Comparison of ENCODE assay signal across 19 mouse cellular contexts in genomic region chr5:124082941-124083688, GRCm38 (mm10). TPM values are rescaled to one million over a fixed set of nuclear protein-coding genes. Genes with fewer than 3 reads are reported as not detected.
DNase-seq lines count a peak whose midpoint lies in the region; ATAC-seq and TF ChIP-seq lines count a peak whose summit lies in the region.
"Had no signal": no experiment of that assay in that cellular context is flagged by ENCODE, and none has a peak within 500 bp of the region (broad histone marks: within the 10 kb centered on the region; RNA-seq: fewer than 3 reads in every experiment).

No protein-coding gene starts in this region.

- no peak overlapping the region; the same call in 1 of the 2 replicates for H3K9ac ChIP-seq in intestine, postnatal 0 days (ENCODE audit: low read depth, low read length)
- no peak overlapping the region for H3K9ac ChIP-seq in intestine, embryonic 16.5 days (ENCODE audit: low read depth, low read length)
- H3K9ac ChIP-seq: embryonic facial prominence, embryonic 13.5 days; midbrain, embryonic 12.5 days; neural tube, embryonic 15.5 days; stomach, embryonic 15.5 days had no signal

- no peaks in the 10 kb centered on the region for H3K36me3 ChIP-seq in intestine, postnatal 0 days (ENCODE audit: control insufficient read depth, insufficient read depth)
- H3K36me3 ChIP-seq in intestine, embryonic 16.5 days (ENCODE audit: control insufficient read depth, insufficient read depth, low read length): no peaks in the 10 kb centered on the region
- H3K36me3 ChIP-seq in small intestine, adult 2 months (ENCODE audit: control insufficient read depth, insufficient read depth, low read length): no peaks in the 10 kb centered on the region
- H3K36me3 ChIP-seq: embryonic facial prominence, embryonic 13.5 days; midbrain, embryonic 12.5 days; stomach, embryonic 15.5 days had no signal

- H3K9me3 ChIP-seq in intestine, postnatal 0 days (ENCODE audit: control insufficient read depth): no peaks in the 10 kb centered on the region
- H3K9me3 ChIP-seq in intestine, embryonic 16.5 days (ENCODE audit: control insufficient read depth, low read length): no peaks in the 10 kb centered on the region
- H3K9me3 ChIP-seq: embryonic facial prominence, embryonic 13.5 days; midbrain, embryonic 12.5 days; neural tube, embryonic 15.5 days; stomach, embryonic 15.5 days had no signal

- TF ChIP-seq POLR2A in small intestine, adult 2 months (IDR thresholded peaks at IDR 0.05; ENCODE audit: low read depth, low read length): no peak

- TF ChIP-seq CTCF in intestine, postnatal 0 days (IDR thresholded peaks at IDR 0.05; ENCODE audit: low read depth): 0 out of 2 replicates have a peak, but pooled peaks have one; percentile 4
- TF ChIP-seq CTCF in small intestine, adult 2 months (IDR thresholded peaks at IDR 0.05; ENCODE audit: extremely low read depth, insufficient read length, insufficient replicate concordance, low read depth, low read length): no peak

- H3K27ac ChIP-seq in intestine, postnatal 0 days (ENCODE audit: low read depth, low read length): no peak overlapping the region
- no peak overlapping the region for H3K27ac ChIP-seq in intestine, embryonic 16.5 days (ENCODE audit: low read length)
- H3K27ac ChIP-seq in small intestine, adult 2 months (ENCODE audit: insufficient read depth, low read depth, low read length): peak overlapping the region; percentile 89
- H3K27ac ChIP-seq: embryonic facial prominence, embryonic 13.5 days; midbrain, embryonic 12.5 days; neural tube, embryonic 15.5 days; stomach, embryonic 15.5 days had no signal

- no peak for ATAC-seq in intestine, postnatal 0 days
- ATAC-seq in intestine, embryonic 16.5 days: no peak
- ATAC-seq: forebrain, embryonic 14.5 days had no signal

- WGBS in intestine, postnatal 0 days: 90% methylated on average over 17 of the region's 17 CpGs
- WGBS in intestine, embryonic 16.5 days: 87% methylated on average over 17 of the region's 17 CpGs
- WGBS in small intestine, adult 2 months: 86% methylated on average over 17 of the region's 17 CpGs

- H3K27me3 ChIP-seq in intestine, postnatal 0 days (replicated peaks; ENCODE audit: control insufficient read depth, insufficient read depth, low read length): no peaks in the 10 kb centered on the region
- H3K27me3 ChIP-seq in intestine, embryonic 16.5 days (replicated peaks; ENCODE audit: control insufficient read depth, insufficient read depth, low read length): no peaks in the 10 kb centered on the region
- H3K27me3 ChIP-seq in small intestine, adult 2 months (ENCODE audit: control insufficient read depth, insufficient read depth, low read length): no peaks in the 10 kb centered on the region
- H3K27me3 ChIP-seq: embryonic facial prominence, embryonic 13.5 days; stomach, embryonic 15.5 days had no signal

- no peaks in the 10 kb centered on the region for H3K4me1 ChIP-seq in intestine, postnatal 0 days (replicated peaks; ENCODE audit: control insufficient read depth, insufficient read depth, low read length)
- peaks cover 8% of the 10 kb centered on the region; the same call in 1 of the 2 replicates for H3K4me1 ChIP-seq in intestine, embryonic 16.5 days (ENCODE audit: control insufficient read depth, insufficient read depth, low read length)
- peaks cover 28% of the 10 kb centered on the region for H3K4me1 ChIP-seq in small intestine, adult 2 months (ENCODE audit: control insufficient read depth, insufficient read depth, insufficient read length, low read length)

- peak; percentile 56 to 59 for DNase-seq in cerebellum, postnatal 10 days
- no peak for DNase-seq in cerebellum, postnatal 4 days (ENCODE audit: low spot score in 2 of 2)
- peak; percentile 30 for DNase-seq in thymus, postnatal 14 days
- DNase-seq in thymus, postnatal 25 days: no peak
- DNase-seq in MN1 (ENCODE audit: low spot score): no peak
- DNase-seq: adrenal gland, postnatal 10 days; cerebellum, adult 9-10 months; gastrocnemius, postnatal 36 days; heart, postnatal 14 days; liver; lung, adult 2 months had no signal

- H3K4me2 ChIP-seq in intestine, postnatal 0 days (replicated peaks; ENCODE audit: low read depth): no peak overlapping the region
- H3K4me2 ChIP-seq in intestine, embryonic 16.5 days (ENCODE audit: low read depth, low read length): no peak overlapping the region
- H3K4me2 ChIP-seq: embryonic facial prominence, embryonic 13.5 days; midbrain, embryonic 12.5 days; neural tube, embryonic 15.5 days; stomach, embryonic 15.5 days had no signal

- no peak overlapping the region for H3K4me3 ChIP-seq in intestine, postnatal 0 days (ENCODE audit: low read depth, low read length)
- H3K4me3 ChIP-seq in intestine, embryonic 16.5 days (ENCODE audit: low read length): no peak overlapping the region
- no peak overlapping the region for H3K4me3 ChIP-seq in small intestine, adult 2 months (ENCODE audit: low read depth, low read length)
- H3K4me3 ChIP-seq: embryonic facial prominence, embryonic 13.5 days; midbrain, embryonic 12.5 days; neural tube, embryonic 15.5 days; stomach, embryonic 15.5 days had no signal

RNA-seq across cellular contexts. Expression of gene Abcb9, which starts 12.5 kb away (rescaled TPM):
- 4.0 and 4.6 TPM in 2 replicates for polyA plus RNA-seq in intestine, postnatal 0 days (2015; fragmentation: Nextera tagmentation; extraction: Ambion mirVana)
- 2.5 and 3.2 TPM in 2 replicates for polyA plus RNA-seq in intestine, embryonic 16.5 days (2015; fragmentation: Nextera tagmentation; extraction: Ambion mirVana)
- 11.9 and 21.2 TPM in 2 replicates for polyA plus RNA-seq in small intestine, adult 2 months (2012; rRNA removed)

RNA-seq across cellular contexts. Expression of gene Ogfod2, which starts 29.0 kb away (rescaled TPM):
- polyA plus RNA-seq in intestine, postnatal 0 days (2015; fragmentation: Nextera tagmentation; extraction: Ambion mirVana): 21.3 and 25.0 TPM in 2 replicates
- 30.5 and 33.6 TPM in 2 replicates for polyA plus RNA-seq in intestine, embryonic 16.5 days (2015; fragmentation: Nextera tagmentation; extraction: Ambion mirVana)
- polyA plus RNA-seq in small intestine, adult 2 months (2012; rRNA removed): 44.0 and 48.7 TPM in 2 replicates

RNA-seq across cellular contexts. Expression of gene Arl6ip4, which starts 32.8 kb away (rescaled TPM):
- 75.5 and 76.9 TPM in 2 replicates for polyA plus RNA-seq in intestine, postnatal 0 days (2015; fragmentation: Nextera tagmentation; extraction: Ambion mirVana)
- 78.1 and 84.8 TPM in 2 replicates for polyA plus RNA-seq in intestine, embryonic 16.5 days (2015; fragmentation: Nextera tagmentation; extraction: Ambion mirVana)
- 12.7 and 19.6 TPM in 2 replicates for polyA plus RNA-seq in small intestine, adult 2 months (2012; rRNA removed)

RNA-seq across cellular contexts. Expression of gene Vps37b, which starts 51.0 kb away (rescaled TPM):
- polyA plus RNA-seq in intestine, postnatal 0 days (2015; fragmentation: Nextera tagmentation; extraction: Ambion mirVana): 16.7 and 17.8 TPM in 2 replicates
- polyA plus RNA-seq in intestine, embryonic 16.5 days (2015; fragmentation: Nextera tagmentation; extraction: Ambion mirVana): 25.7 and 27.1 TPM in 2 replicates
- polyA plus RNA-seq in small intestine, adult 2 months (2012; rRNA removed): 35.9 and 55.6 TPM in 2 replicates

Comparison
In these comparisons a context has a peak if more than half of its experiments do, and no peak if none do; other contexts are left out.
1. DNase-seq: peak in cerebellum, postnatal 10 days (2 of 2) and thymus, postnatal 14 days (single experiment); none in cerebellum, postnatal 4 days (0 of 2), thymus, postnatal 25 days (single experiment) and MN1 (single experiment).